8 mouse cellular contexts compared by ENCODE assay signal in genomic region chr4:32656918-32657662, GRCm38 (mm10). TPM values are rescaled to one million over a fixed set of nuclear protein-coding genes. Genes with fewer than 3 reads are reported as not detected.
DNase-seq lines count a peak whose midpoint lies in the region; ATAC-seq and TF ChIP-seq lines count a peak whose summit lies in the region.

TSS of gene Mdn1 (plus strand) at chr4:32657119.

- H3K27me3 ChIP-seq in embryonic facial prominence, embryonic 15.5 days: no peaks in the 10 kb centered on the region
- H3K27me3 ChIP-seq in limb, embryonic 14.5 days (ENCODE audit: control insufficient read depth, insufficient read depth, low read length): no peaks in the 10 kb centered on the region
- H3K27me3 ChIP-seq in midbrain, postnatal 0 days (ENCODE audit: insufficient read depth, low read length): no peaks in the 10 kb centered on the region

- peak; percentile 90 for ATAC-seq in embryonic facial prominence, embryonic 15.5 days (ENCODE audit: insufficient number of reproducible peaks, low FRiP score, low TSS enrichment, low read depth)
- ATAC-seq in limb, embryonic 14.5 days (ENCODE audit: low FRiP score, low read depth): peak; percentile 95
- peak; percentile 95 for ATAC-seq in midbrain, postnatal 0 days (ENCODE audit: low FRiP score)

- WGBS in bone marrow, adult 2 months: under 1% methylated on average over 68 of the region's 68 CpGs
- under 1% methylated on average over 68 of the region's 68 CpGs for WGBS in embryonic facial prominence, embryonic 15.5 days
- WGBS in limb, embryonic 14.5 days: under 1% methylated on average over 63 of the region's 68 CpGs
- 0% methylated on average over 68 of the region's 68 CpGs for WGBS in midbrain, postnatal 0 days

- peak within 1 kb of the TSS; percentile 50 for H3K27ac ChIP-seq in bone marrow, adult 2 months (ENCODE audit: control insufficient read depth, insufficient read depth, low read depth, low read length, poor library complexity)
- peak within 1 kb of the TSS; percentile 82 for H3K27ac ChIP-seq in embryonic facial prominence, embryonic 15.5 days (replicated peaks)
- H3K27ac ChIP-seq in limb, embryonic 14.5 days (replicated peaks; ENCODE audit: low read depth, low read length): peak within 1 kb of the TSS; percentile 72
- H3K27ac ChIP-seq in midbrain, postnatal 0 days (ENCODE audit: low read depth, low read length): peak within 1 kb of the TSS; percentile 76

- TF ChIP-seq CTCF in bone marrow, adult 2 months (IDR thresholded peaks at IDR 0.05; ENCODE audit: control insufficient read depth, insufficient read depth, low read length): no peak
- no peak for TF ChIP-seq CTCF in midbrain, postnatal 0 days (IDR thresholded peaks at IDR 0.05)

- H3K9me3 ChIP-seq in embryonic facial prominence, embryonic 15.5 days (replicated peaks): no peaks in the 10 kb centered on the region
- no peaks in the 10 kb centered on the region for H3K9me3 ChIP-seq in limb, embryonic 14.5 days (ENCODE audit: control insufficient read depth, low read length)
- H3K9me3 ChIP-seq in midbrain, postnatal 0 days (ENCODE audit: low read length): no peaks in the 10 kb centered on the region

- 0 out of 2 replicates have a peak, but pooled peaks cover 11% of the 10 kb centered on the region for H3K36me3 ChIP-seq in embryonic facial prominence, embryonic 15.5 days
- peaks cover 11% of the 10 kb centered on the region; the same call in 1 of the 2 replicates for H3K36me3 ChIP-seq in limb, embryonic 14.5 days (ENCODE audit: control insufficient read depth, insufficient read depth, low read length)
- no peaks in the 10 kb centered on the region for H3K36me3 ChIP-seq in midbrain, postnatal 0 days (ENCODE audit: insufficient read depth, low read length)

- no peaks in the 10 kb centered on the region for H3K4me1 ChIP-seq in bone marrow, adult 2 months (ENCODE audit: control insufficient read depth, insufficient read depth, low read length)
- peaks cover 12% of the 10 kb centered on the region for H3K4me1 ChIP-seq in embryonic facial prominence, embryonic 15.5 days
- H3K4me1 ChIP-seq in limb, embryonic 14.5 days (ENCODE audit: control insufficient read depth, insufficient read depth, low read length): 0 out of 2 replicates have a peak, but pooled peaks cover 11% of the 10 kb centered on the region
- H3K4me1 ChIP-seq in midbrain, postnatal 0 days (ENCODE audit: insufficient read depth, low read length): 0 out of 2 replicates have a peak, but pooled peaks cover 4% of the 10 kb centered on the region

- peak within 1 kb of the TSS; percentile 60 for H3K4me3 ChIP-seq in bone marrow, adult 2 months (replicated peaks; ENCODE audit: control insufficient read depth, low read depth, low read length)
- H3K4me3 ChIP-seq in embryonic facial prominence, embryonic 15.5 days (replicated peaks): peak within 1 kb of the TSS; percentile 94
- peak within 1 kb of the TSS; percentile 84 for H3K4me3 ChIP-seq in limb, embryonic 14.5 days (replicated peaks; ENCODE audit: low read length)
- peak within 1 kb of the TSS; percentile 96 for H3K4me3 ChIP-seq in midbrain, postnatal 0 days (ENCODE audit: low read depth, low read length)

- peak; percentile 93 for DNase-seq in 416B (ENCODE audit: low read depth)
- peak; percentile 96 for DNase-seq in heart, adult 8-10 months (ENCODE audit: low spot score)
- DNase-seq in kidney, adult 9 months: peak; percentile 96
- DNase-seq in limb, embryonic 14.5 days (ENCODE audit: low spot score): peak; percentile 98
- DNase-seq in midbrain, postnatal 0 days (ENCODE audit: low spot score): peak; percentile 99
- DNase-seq in spleen, postnatal 14 days (ENCODE audit: low spot score in 2 of 2): peak; percentile 84 to 94

- peak; percentile 72; the same call in 1 of the 2 replicates for TF ChIP-seq POLR2A in bone marrow, adult 2 months (IDR thresholded peaks at IDR 0.05; ENCODE audit: borderline replicate concordance, control insufficient read depth, low read depth, low read length)
- no peak for TF ChIP-seq POLR2A in limb, embryonic 14.5 days (IDR thresholded peaks at IDR 0.05; ENCODE audit: borderline replicate concordance, extremely low read depth, insufficient read depth, insufficient read length)

- peak within 1 kb of the TSS; percentile 56 for H3K4me2 ChIP-seq in embryonic facial prominence, embryonic 15.5 days (replicated peaks)
- peak within 1 kb of the TSS; percentile 65 for H3K4me2 ChIP-seq in limb, embryonic 14.5 days (replicated peaks; ENCODE audit: low read depth, low read length, severe bottlenecking)
- H3K4me2 ChIP-seq in midbrain, postnatal 0 days (ENCODE audit: low read depth, low read length, poor library complexity, severe bottlenecking): peak within 1 kb of the TSS; percentile 60

- H3K9ac ChIP-seq in embryonic facial prominence, embryonic 15.5 days: peak within 1 kb of the TSS; percentile 63
- peak within 1 kb of the TSS; percentile 64 for H3K9ac ChIP-seq in limb, embryonic 14.5 days (ENCODE audit: low read depth, low read length, severe bottlenecking)
- H3K9ac ChIP-seq in midbrain, postnatal 0 days (replicated peaks; ENCODE audit: low read length, poor library complexity, severe bottlenecking): peak within 1 kb of the TSS; percentile 63

RNA-seq across cellular contexts. Expression of gene Mdn1, which starts in this region (rescaled TPM):
- polyA plus RNA-seq in bone marrow, adult 2 months (2011; ENCODE audit: insufficient read depth, insufficient read length, low replicate concordance, missing spikeins): 8.6 and 19.0 TPM in 2 replicates
- polyA plus RNA-seq in embryonic facial prominence, embryonic 15.5 days (2015; fragmentation: Nextera tagmentation; extraction: Ambion mirVana): 13.2 and 13.8 TPM in 2 replicates
- total RNA-seq in heart, adult 8-10 months (2022): 10 to 100 TPM in 2 of 4 experiments, 1 to 10 TPM in 2; 9.5 to 12.3 (median 9.9) TPM
- polyA plus RNA-seq in limb, embryonic 14.5 days (2012; rRNA removed): 28.9 and 34.0 TPM in 2 replicates
- 16.7 and 21.1 TPM in 2 replicates for polyA plus RNA-seq in limb, embryonic 14.5 days (2014; fragmentation: Nextera tagmentation; extraction: Ambion mirVana)
- total RNA-seq in midbrain, postnatal 0 days (2014; rRNA removed): 26.8 and 33.6 TPM in 2 replicates
- polyA plus RNA-seq in midbrain, postnatal 0 days (2015; fragmentation: Nextera tagmentation; extraction: Ambion mirVana): 6.1 and 10.1 TPM in 2 replicates

Comparison
In these comparisons a context has a peak if more than half of its experiments do, and no peak if none do; other contexts are left out.
1. Peak in every context shown above with its lines: DNase-seq, ATAC-seq, H3K4me3 ChIP-seq and H3K27ac ChIP-seq.